Mouse (Mus musculus): ENCODE data around the gene Lsm4.
A peak's percentile ranks its signal among the peaks of the same experiment; 100 is the strongest.

The Lsm4 gene

GRCm38 (mm10) chr8:70678679-70679078, 5.6 kb downstream of the Lsm4 start:
- DNase-seq (ENCODE audit: low read depth, low spot score) = no peak

GRCm38 (mm10) chr8:70679404-70679803, 6.4 kb downstream of the Lsm4 start:
- DNase-seq (ENCODE audit: low read depth, low spot score) = no peak

- DNase-seq (ENCODE audit: low read depth, low spot score) = no peak
Observed at GRCm38 (mm10) chr8:70680039-70680438, 7.0 kb downstream of the Lsm4 start.

GRCm38 (mm10) chr8:70681410-70681809, 8.4 kb downstream of the Lsm4 start:
- no peak for DNase-seq (ENCODE audit: low read depth, low spot score)

- no peak for DNase-seq (ENCODE audit: low read depth, low spot score)
Observed at GRCm38 (mm10) chr8:70682193-70682592, 9.1 kb downstream of the Lsm4 start.

- DNase-seq (ENCODE audit: low read depth, low spot score) = no peak
Observed at GRCm38 (mm10) chr8:70682692-70683091, 9.6 kb downstream of the Lsm4 start.

- DNase-seq (ENCODE audit: low read depth, low spot score) = peak; percentile 90
Observed at GRCm38 (mm10) chr8:70684291-70684690, 11.2 kb downstream of the Lsm4 start.

GRCm38 (mm10) chr8:70687576-70687975, 14.5 kb downstream of the Lsm4 start:
- DNase-seq (ENCODE audit: low read depth, low spot score) = no peak

- no peak for DNase-seq (ENCODE audit: low read depth, low spot score)
Observed at GRCm38 (mm10) chr8:70688136-70688535, 15.1 kb downstream of the Lsm4 start.

GRCm38 (mm10) chr8:70689892-70690390, 16.9 kb downstream of the Lsm4 start:
- DNase-seq (ENCODE audit: low read depth, low spot score) = no peak

GRCm38 (mm10) chr8:70691230-70691629, 18.2 kb downstream of the Lsm4 start:
- no peak for DNase-seq (ENCODE audit: low read depth, low spot score)

GRCm38 (mm10) chr8:70691727-70692231, 18.7 kb downstream of the Lsm4 start:
- DNase-seq (ENCODE audit: low read depth, low spot score) = no peak

- peak; percentile 57 for DNase-seq (ENCODE audit: low read depth, low spot score)
Observed at GRCm38 (mm10) chr8:70693636-70694035, 20.6 kb downstream of the Lsm4 start.

- DNase-seq (ENCODE audit: low read depth, low spot score) = peak; percentile 84
Observed at GRCm38 (mm10) chr8:70695318-70696018, 22.4 kb downstream of the Lsm4 start.

GRCm38 (mm10) chr8:70696019-70696885, 23.2 kb downstream of the Lsm4 start:
- DNase-seq (ENCODE audit: low read depth, low spot score) = peak; percentile 92

GRCm38 (mm10) chr8:70696946-70697345, 23.9 kb downstream of the Lsm4 start:
- DNase-seq (ENCODE audit: low read depth, low spot score) = no peak

- DNase-seq (ENCODE audit: low read depth, low spot score) = peak; percentile 45
Observed at GRCm38 (mm10) chr8:70697366-70698250, 24.6 kb downstream of the Lsm4 start.

- DNase-seq (ENCODE audit: low read depth, low spot score) = peak; percentile 100
Observed at GRCm38 (mm10) chr8:70698310-70699109, 25.5 kb downstream of the Lsm4 start, which contains the start of gene Jund. Gene Jund, plus strand, starts transcription at chr8:70698949.

- no peak for DNase-seq (ENCODE audit: low read depth, low spot score)
Observed at GRCm38 (mm10) chr8:70699116-70699833, 26.2 kb downstream of the Lsm4 start.
